Mouse (Mus musculus) adrenal gland, adult (tissue): ENCODE measurements around the gene AC134908.4.

ENCODE experiments used
- DNase-seq, 2 experiments: peaks; one replicate each; pipeline ENCODE4 v3.0.0; 2022 to 2023; ENCODE audit warnings: low spot score in 1 of 2; ENCODE audit not compliant: inconsistent age in 2 of 2

The AC134908.4 gene

GRCm38 (mm10) chr17:25831451-25832281 lies 36.2 kb upstream of the AC134908.4 start:
- DNase-seq, result peak; percentile 84 to 89

- peak; percentile 35 to 65 for DNase-seq
These were observed 35.5 kb upstream of the AC134908.4 start for GRCm38 (mm10) chr17:25830806-25831431.

DNA sequence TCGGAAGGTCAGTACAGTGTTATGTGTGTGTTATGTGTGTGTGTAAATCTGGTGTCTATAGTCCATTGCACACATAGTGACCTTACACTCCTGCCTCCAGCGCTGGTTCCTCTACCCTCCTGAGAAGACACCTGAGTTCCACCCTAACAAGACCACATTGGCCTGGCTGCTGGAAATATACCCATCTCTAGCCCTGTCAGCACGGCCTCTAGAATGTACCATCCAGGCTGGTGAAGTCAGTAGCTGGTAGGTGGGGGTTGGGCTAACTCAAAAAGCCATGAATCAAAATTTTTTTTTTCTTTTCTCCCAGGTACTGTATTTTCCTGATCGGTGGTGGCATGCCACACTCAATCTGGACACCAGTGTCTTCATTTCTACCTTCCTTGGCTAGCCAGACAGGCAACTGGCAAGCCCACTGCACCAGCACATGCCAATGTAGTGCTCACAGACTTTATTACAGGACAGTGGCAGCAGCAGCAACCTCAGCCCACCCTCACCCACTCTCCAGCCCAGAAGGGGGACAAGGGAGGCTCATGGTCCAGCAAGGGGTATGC lies 34.8 kb upstream of the AC134908.4 start:
- peak; percentile 12 to 59 for DNase-seq

- peak in 1 of 2 experiments; percentile 36 for DNase-seq
These were observed 34.1 kb upstream of the AC134908.4 start for GRCm38 (mm10) chr17:25829558-25830017.

DNA sequence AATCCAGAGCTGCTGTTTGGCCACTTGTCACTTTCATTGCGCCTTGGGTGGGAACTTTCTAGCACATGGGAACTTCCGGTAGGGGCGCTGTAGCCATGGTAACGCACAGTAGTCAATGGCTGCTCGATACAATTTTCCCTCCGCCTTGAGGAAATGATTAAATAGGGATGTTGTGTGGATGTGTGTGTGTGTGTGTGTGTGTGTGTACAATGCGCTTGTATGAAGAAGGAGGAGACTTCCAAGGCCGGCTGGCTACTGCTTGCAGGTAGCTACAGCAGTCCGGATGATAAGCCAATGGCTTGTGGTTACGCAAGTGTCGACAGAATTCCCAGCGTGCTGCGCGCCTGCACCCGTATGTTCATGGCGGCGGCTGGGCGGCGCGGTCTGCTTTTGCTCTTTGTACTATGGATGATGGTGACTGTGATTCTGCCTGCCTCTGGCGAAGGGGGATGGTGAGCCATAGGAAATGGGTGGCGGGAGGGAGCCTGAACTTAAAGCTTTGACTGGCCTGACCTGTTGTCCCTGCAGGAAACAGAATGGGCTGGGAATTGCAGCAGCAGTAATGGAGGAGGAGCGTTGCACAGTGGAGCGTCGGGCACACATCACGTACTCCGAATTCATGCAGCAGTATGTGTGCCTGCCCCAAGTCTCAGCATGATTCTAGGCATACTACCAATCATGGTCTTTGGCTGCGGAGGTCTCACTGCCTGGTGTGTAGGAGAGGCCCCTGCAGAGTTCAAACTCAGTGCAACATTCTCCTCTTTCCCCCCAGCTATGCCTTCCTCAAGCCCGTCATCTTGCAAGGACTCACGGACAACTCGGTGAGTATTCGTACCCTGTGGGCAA lies 33.5 kb upstream of the AC134908.4 start, which contains the start of gene Jmjd8:
Jmjd8 (plus strand) TSS at position 156 of the 846 bp plus-strand sequence.
- DNase-seq, result peak; percentile 82 to 95

- peak in 1 of 2 experiments; percentile 45 for DNase-seq
These were observed 32.8 kb upstream of the AC134908.4 start for GRCm38 (mm10) chr17:25828223-25828594.

GRCm38 (mm10) chr17:25827546-25828222 lies 32.2 kb upstream of the AC134908.4 start:
- peak in 1 of 2 experiments; percentile 25 for DNase-seq

- peak; percentile 21 to 33 for DNase-seq
These were observed 31.6 kb upstream of the AC134908.4 start for GRCm38 (mm10) chr17:25827011-25827410.

DNA sequence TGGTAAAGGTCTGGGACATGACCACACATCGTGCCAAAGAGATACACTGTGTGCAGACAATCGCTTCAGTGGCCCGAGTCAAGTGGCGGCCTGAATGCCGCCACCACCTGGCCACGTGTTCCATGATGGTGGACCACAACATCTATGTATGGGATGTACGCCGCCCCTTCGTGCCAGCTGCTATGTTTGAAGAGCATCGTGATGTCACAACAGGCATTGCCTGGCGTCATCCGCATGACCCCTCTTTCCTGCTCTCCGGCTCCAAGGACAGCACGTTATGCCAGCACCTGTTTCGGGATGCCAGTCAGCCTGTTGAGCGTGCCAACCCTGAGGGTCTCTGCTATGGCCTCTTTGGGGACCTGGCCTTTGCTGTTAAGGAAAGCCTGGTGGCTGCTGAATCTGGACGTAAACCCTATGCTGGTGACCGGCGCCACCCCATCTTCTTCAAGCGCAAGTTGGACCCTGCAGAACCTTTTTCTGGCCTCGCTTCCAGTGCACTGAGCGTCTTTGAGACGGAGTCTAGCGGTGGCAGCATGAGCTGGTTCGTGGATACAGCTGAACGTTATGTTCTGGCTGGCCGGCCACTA lies 30.6 kb upstream of the AC134908.4 start:
- peak in 1 of 2 experiments; percentile 18 for DNase-seq

- DNase-seq, result no peak
These were observed 29.9 kb upstream of the AC134908.4 start for GRCm38 (mm10) chr17:25825311-25825710.

GRCm38 (mm10) chr17:25824362-25825142 lies 29.1 kb upstream of the AC134908.4 start:
- DNase-seq, result no peak

- DNase-seq, result peak; percentile 82 to 94
These were observed 28.0 kb upstream of the AC134908.4 start, which contains the start of gene Wdr24 for GRCm38 (mm10) chr17:25823452-25823851. TSS of gene Wdr24 (plus strand) at chr17:25823627.

DNA sequence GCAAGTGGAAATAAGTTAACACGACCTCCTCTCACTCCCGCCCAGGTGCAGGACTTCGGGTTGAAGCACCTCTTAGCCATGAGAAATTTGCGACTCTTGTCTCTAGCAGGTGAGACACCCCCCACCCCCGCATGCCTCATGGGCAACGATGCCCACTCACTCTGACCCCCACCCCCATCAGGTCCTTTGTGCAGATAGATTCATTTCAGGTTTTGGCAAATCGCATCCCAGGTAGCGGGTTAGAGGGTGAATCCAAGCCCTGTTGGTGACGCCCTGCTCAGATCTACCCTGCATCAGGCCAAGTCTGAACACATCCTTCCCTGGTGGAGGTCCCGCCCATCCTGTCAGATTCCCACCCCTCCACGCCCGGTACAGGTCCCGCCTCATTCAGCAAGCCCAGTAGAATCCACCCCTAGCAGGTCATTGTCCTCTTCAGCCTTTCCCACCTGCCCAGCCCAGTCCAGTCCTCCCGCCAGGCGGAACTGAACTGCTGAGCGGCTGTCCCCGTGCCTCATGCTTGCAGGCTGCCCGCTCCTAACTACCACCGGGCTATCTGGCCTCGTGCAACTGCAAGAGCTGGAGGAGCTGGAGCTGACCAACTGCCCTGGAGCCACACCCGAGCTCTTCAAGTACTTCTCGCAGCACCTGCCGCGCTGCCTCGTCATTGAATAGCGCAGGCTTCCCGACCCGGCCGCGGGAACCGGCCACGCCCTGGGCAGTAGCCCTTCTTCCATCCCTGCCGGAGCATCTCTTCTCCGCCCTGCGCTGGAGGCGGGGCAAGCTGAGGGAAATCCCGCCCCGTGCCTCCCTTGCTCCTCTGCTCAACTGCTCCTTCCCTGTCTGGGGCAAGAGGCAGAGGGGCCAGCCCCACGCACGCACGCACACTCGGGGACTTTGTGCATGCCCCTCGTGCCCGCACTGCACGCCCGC lies 23.7 kb upstream of the AC134908.4 start:
- DNase-seq, result no peak

- peak; percentile 53 to 85 for DNase-seq
These were observed 22.2 kb upstream of the AC134908.4 start for GRCm38 (mm10) chr17:25817662-25818061.

DNA sequence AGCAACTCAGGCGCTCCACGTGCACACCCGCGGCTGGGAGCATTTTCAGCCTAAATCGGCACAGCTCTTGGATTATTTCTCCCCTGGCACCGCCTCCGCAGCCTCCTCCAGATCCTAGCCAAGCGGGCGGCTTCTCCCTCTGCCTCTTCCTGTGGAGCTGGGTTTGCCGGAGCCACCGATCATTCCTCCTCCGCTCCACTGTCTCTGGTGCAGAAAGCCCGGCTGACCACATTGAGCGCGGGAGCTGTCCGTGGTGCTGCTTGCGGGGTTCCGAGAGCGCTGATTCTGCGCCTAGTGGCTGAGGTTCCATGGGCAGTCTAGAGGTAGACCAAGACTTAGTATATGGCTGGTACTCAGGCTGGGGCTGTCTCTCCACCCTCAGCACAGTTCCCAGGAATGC lies 18.0 kb upstream of the AC134908.4 start:
- DNase-seq, result peak; percentile 84 to 94

- no peak for DNase-seq
These were observed 15.4 kb upstream of the AC134908.4 start for GRCm38 (mm10) chr17:25810890-25811289.

DNA sequence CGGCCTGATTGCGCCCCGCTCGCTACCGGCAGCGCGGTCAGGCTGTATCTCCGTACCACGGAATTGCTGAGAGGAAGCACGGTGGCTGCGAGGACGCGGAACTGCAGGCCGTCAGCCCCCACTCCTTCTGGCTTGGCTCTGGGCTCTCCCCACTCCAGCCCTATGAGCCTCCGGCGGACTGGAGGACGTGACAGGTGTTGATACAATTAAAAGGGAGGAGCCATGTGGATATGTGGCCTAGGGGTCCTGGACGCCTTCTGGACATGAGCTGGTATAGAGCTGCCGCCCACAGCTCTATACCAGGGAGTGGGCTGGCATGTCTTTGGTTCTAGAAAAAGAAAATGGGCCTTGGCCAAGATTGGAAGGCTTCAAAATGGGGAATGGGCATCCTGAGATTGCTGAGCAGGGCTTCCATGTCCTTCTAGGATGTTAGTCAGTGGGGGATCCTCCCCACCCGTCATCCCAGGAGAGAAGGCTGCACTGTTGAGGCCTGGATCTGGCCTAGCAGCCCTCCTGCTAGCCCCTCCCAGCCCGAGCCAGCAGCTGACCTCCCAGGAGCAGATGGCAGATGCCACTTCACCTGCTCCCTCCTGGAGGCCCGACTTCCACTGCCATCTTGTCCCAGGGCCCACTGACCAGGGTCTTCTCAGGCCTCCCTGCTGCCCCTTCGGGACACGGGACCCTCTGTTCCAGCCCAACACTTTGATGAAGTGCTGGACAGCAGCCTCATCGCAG lies 14.3 kb upstream of the AC134908.4 start:
- DNase-seq, result peak; percentile 44 to 64
